Mouse (Mus musculus): ENCODE data around the gene Ankrd27.

DNA sequence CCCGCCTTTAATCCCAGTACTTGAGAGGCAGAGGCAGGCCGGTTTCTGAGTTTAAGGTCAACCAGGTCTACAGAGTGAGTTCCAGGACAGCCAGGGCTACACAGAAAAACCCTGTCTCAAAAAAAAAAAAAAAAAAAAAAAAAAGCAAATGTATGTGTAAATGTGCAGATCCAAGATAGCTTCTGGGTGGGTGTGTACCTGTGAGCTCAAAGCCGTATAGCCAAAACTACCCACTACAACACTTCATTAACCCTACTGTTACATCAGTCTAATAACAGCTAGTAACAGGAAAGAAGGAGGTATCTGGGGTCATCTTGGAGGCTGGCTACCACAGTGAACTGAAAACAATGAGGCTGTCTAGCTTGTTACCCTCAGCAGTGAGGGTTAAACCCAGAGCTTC lies 26.2 kb upstream of the Ankrd27 start:
- TF ChIP-seq CTCF (IDR thresholded peaks at IDR 0.05; ENCODE audit: borderline replicate concordance, insufficient read depth, low read length): no peak
- TF ChIP-seq POLR2A (IDR thresholded peaks at IDR 0.05; ENCODE audit: low read depth, low read length): no peak

Measured in embryonic fibroblast, embryonic 13.5 days (primary cell).